Mouse (Mus musculus): ENCODE results near the gene Fam81a. TPM values are rescaled to one million over a fixed set of nuclear protein-coding genes. Genes with fewer than 3 reads are reported as not detected.

Fam81a gene
- total RNA-seq (2021): 10 to 100 TPM; 61.8 to 65.9 TPM

- intact Hi-C loops (cut with DNase I): no loop called here
- DNase-seq: no peak
These were observed at the start of gene Fam81a for GRCm38 (mm10) chr9:70142460-70142859. TSS of gene Fam81a (minus strand) at chr9:70142560.

- DNase-seq: no peak
- intact Hi-C loops (cut with DNase I): no loop called here
These were observed 40.3 kb upstream of the Fam81a start for GRCm38 (mm10) chr9:70182639-70183038.

- intact Hi-C loops (cut with DNase I): no loop called here
- no peak for DNase-seq
These were observed 39.4 kb upstream of the Fam81a start for GRCm38 (mm10) chr9:70181719-70182118.

- intact Hi-C loops (cut with DNase I): no loop called here
- DNase-seq: no peak
These were observed 33.9 kb upstream of the Fam81a start for GRCm38 (mm10) chr9:70176291-70176690.

- DNase-seq: no peak
- intact Hi-C loops (cut with DNase I): no loop called here
These were observed 32.5 kb upstream of the Fam81a start for GRCm38 (mm10) chr9:70174896-70175295.

- DNase-seq: no peak
- intact Hi-C loops (cut with DNase I): no loop called here
These were observed 32.0 kb upstream of the Fam81a start for GRCm38 (mm10) chr9:70174291-70174848.

- intact Hi-C loops (cut with DNase I): no loop called here
- no peak for DNase-seq
These were observed 26.6 kb upstream of the Fam81a start for GRCm38 (mm10) chr9:70168973-70169372.

- intact Hi-C loops (cut with DNase I): no loop called here
- no peak for DNase-seq
These were observed 17.7 kb upstream of the Fam81a start for GRCm38 (mm10) chr9:70160071-70160470.

GRCm38 (mm10) chr9:70147618-70148017 is 5.3 kb upstream of the Fam81a start:
- DNase-seq: no peak
- intact Hi-C loops (cut with DNase I): no loop called here

- DNase-seq: no peak
These were observed 3.1 kb upstream of the Fam81a start for GRCm38 (mm10) chr9:70145426-70145825.

GRCm38 (mm10) chr9:70143326-70143725 is 966 bp upstream of the Fam81a start:
- intact Hi-C loops (cut with DNase I): no loop called here

More at GRCm38 (mm10) chr9:70145426-70145825, 3.1 kb upstream of the Fam81a start:
- intact Hi-C loops (cut with DNase I): no loop called here

GRCm38 (mm10) chr9:70141885-70142326 is 454 bp downstream of the Fam81a start:
- intact Hi-C loops (cut with DNase I): no loop called here
- DNase-seq: no peak

More at GRCm38 (mm10) chr9:70143326-70143725, 966 bp upstream of the Fam81a start:
- no peak for DNase-seq

GRCm38 (mm10) chr9:70140871-70141796 is 1.2 kb downstream of the Fam81a start:
- intact Hi-C loops (cut with DNase I): no loop called here

GRCm38 (mm10) chr9:70140340-70140739 is 2.0 kb downstream of the Fam81a start:
- intact Hi-C loops (cut with DNase I): no loop called here
- DNase-seq: no peak

More at GRCm38 (mm10) chr9:70140871-70141796, 1.2 kb downstream of the Fam81a start:
- DNase-seq: peak; percentile 67

- intact Hi-C loops (cut with DNase I): no loop called here
- DNase-seq: no peak
These were observed 3.0 kb downstream of the Fam81a start for GRCm38 (mm10) chr9:70139331-70139885.

GRCm38 (mm10) chr9:70138511-70138910 is 3.8 kb downstream of the Fam81a start:
- intact Hi-C loops (cut with DNase I): no loop called here
- DNase-seq: no peak

GRCm38 (mm10) chr9:70137991-70138390 is 4.4 kb downstream of the Fam81a start:
- intact Hi-C loops (cut with DNase I): no loop called here
- DNase-seq: no peak

GRCm38 (mm10) chr9:70135186-70135585 is 7.2 kb downstream of the Fam81a start:
- intact Hi-C loops (cut with DNase I): no loop called here
- no peak for DNase-seq

- intact Hi-C loops (cut with DNase I): no loop called here
- no peak for DNase-seq
These were observed 7.6 kb downstream of the Fam81a start for GRCm38 (mm10) chr9:70134716-70135115.

GRCm38 (mm10) chr9:70134215-70134614 is 8.1 kb downstream of the Fam81a start:
- DNase-seq: no peak
- intact Hi-C loops (cut with DNase I): no loop called here

- no peak for DNase-seq
- intact Hi-C loops (cut with DNase I): no loop called here
These were observed 11.6 kb downstream of the Fam81a start for GRCm38 (mm10) chr9:70130786-70131185.
